ENCODE assay signal across 8 mouse cellular contexts in genomic region chr1:92179070-92179469, GRCm38 (mm10). TPM values are rescaled to one million over a fixed set of nuclear protein-coding genes. Genes with fewer than 3 reads are reported as not detected.
A peak's percentile ranks its signal among the peaks of the same experiment; 100 is the strongest.
DNase-seq lines count a peak whose midpoint lies in the region; ATAC-seq and TF ChIP-seq lines count a peak whose summit lies in the region.

No protein-coding gene starts in this region.

- TF ChIP-seq POLR2A in myocyte (IDR thresholded peaks at IDR 0.05; ENCODE audit: insufficient read length, low read depth): no peak

- TF ChIP-seq CTCF in lung, embryonic 14.5 days (IDR thresholded peaks at IDR 0.05; ENCODE audit: low read depth): no peak

- no peaks in the 10 kb centered on the region for H3K9me3 ChIP-seq in lung, embryonic 14.5 days (ENCODE audit: low read depth, low read length)
- no peaks in the 10 kb centered on the region for H3K9me3 ChIP-seq in heart, embryonic 13.5 days

- H3K4me1 ChIP-seq in lung, embryonic 14.5 days (ENCODE audit: insufficient read depth): 0 out of 2 replicates have a peak, but pooled peaks cover 6% of the 10 kb centered on the region
- peaks cover 47% of the 10 kb centered on the region for H3K4me1 ChIP-seq in heart, embryonic 13.5 days

- H3K27ac ChIP-seq in lung, embryonic 14.5 days (ENCODE audit: low read depth): peak overlapping the region; percentile 90; the same call in 1 of the 2 replicates
- peak overlapping the region; percentile 94; the same call in 1 of the 2 replicates for H3K27ac ChIP-seq in heart, embryonic 13.5 days (replicated peaks)

- peak; percentile 13 for DNase-seq in lung, embryonic 14.5 days
- DNase-seq in lung, postnatal 4 days: no peak
- peak; percentile 43 for DNase-seq in brain, adult 2 months (ENCODE audit: low read depth, low spot score)
- DNase-seq in kidney, postnatal 14 days: peak; percentile 26
- no peak for DNase-seq in right cerebral cortex, postnatal 4 days
- no peak for DNase-seq in frontal cortex, postnatal 10 days (ENCODE audit: low spot score in 2 of 2)

- peak overlapping the region; percentile 88 for H3ac ChIP-seq in myocyte (ENCODE audit: control insufficient read depth, insufficient read length)

- H3K79me2 ChIP-seq in myocyte (ENCODE audit: control insufficient read depth, insufficient read depth): peaks cover 54% of the 10 kb centered on the region

- 5% methylated on average over 11 of the region's 11 CpGs for WGBS in lung, embryonic 14.5 days
- 7% methylated on average over 11 of the region's 11 CpGs for WGBS in heart, embryonic 13.5 days

- H3K9ac ChIP-seq in lung, embryonic 14.5 days: peak overlapping the region; percentile 82
- peak overlapping the region; percentile 96 for H3K9ac ChIP-seq in heart, embryonic 13.5 days

- no peaks in the 10 kb centered on the region for H3K27me3 ChIP-seq in lung, embryonic 14.5 days (ENCODE audit: insufficient read depth, low read length)
- H3K27me3 ChIP-seq in heart, embryonic 13.5 days (replicated peaks): no peaks in the 10 kb centered on the region
- no peaks in the 10 kb centered on the region for H3K27me3 ChIP-seq in myocyte (ENCODE audit: control insufficient read depth, insufficient read depth, insufficient read length)

- ATAC-seq in lung, embryonic 14.5 days (ENCODE audit: insufficient read depth): no peak
- ATAC-seq in heart, embryonic 13.5 days (ENCODE audit: extremely low read depth, insufficient number of reproducible peaks, low FRiP score, low TSS enrichment): no peak

- peak overlapping the region; percentile 74 for H3K4me3 ChIP-seq in lung, embryonic 14.5 days (ENCODE audit: low read depth, low read length)
- H3K4me3 ChIP-seq in heart, embryonic 13.5 days: peak overlapping the region; percentile 91
- peak overlapping the region; percentile 68 for H3K4me3 ChIP-seq in myocyte

- no peaks in the 10 kb centered on the region for H3K36me3 ChIP-seq in lung, embryonic 14.5 days (ENCODE audit: insufficient read depth)
- no peaks in the 10 kb centered on the region for H3K36me3 ChIP-seq in heart, embryonic 13.5 days
- H3K36me3 ChIP-seq in myocyte (ENCODE audit: control insufficient read depth, insufficient read depth): no peaks in the 10 kb centered on the region

- peak overlapping the region; percentile 88 for H3K4me2 ChIP-seq in lung, embryonic 14.5 days
- peak overlapping the region; percentile 89 for H3K4me2 ChIP-seq in heart, embryonic 13.5 days
- peak overlapping the region; percentile 72 for H3K4me2 ChIP-seq in myocyte (ENCODE audit: low read depth)

TF ChIP-seq in myocyte, 11 proteins besides CTCF, POLR2A, EP300 and RAD21:
- TF ChIP-seq USF1 (IDR thresholded peaks at IDR 0.05; ENCODE audit: low read depth): no peak
- no peak for TF ChIP-seq E2F4 (IDR thresholded peaks at IDR 0.05; ENCODE audit: insufficient read depth)
- TF ChIP-seq TCF12 (IDR thresholded peaks at IDR 0.05; ENCODE audit: insufficient read depth, poor library complexity, severe bottlenecking): no peak
- TF ChIP-seq MYOD1 (IDR thresholded peaks at IDR 0.05; ENCODE audit: control insufficient read depth in 1 of 3, insufficient read length in 2 of 3, low read depth in 2 of 3): no peak
- no peak for TF ChIP-seq POLR2AphosphoS2 (IDR thresholded peaks at IDR 0.05; ENCODE audit: insufficient read length, low read depth)
- no peak for TF ChIP-seq MAX (IDR thresholded peaks at IDR 0.05; ENCODE audit: low read depth)
- no peak for TF ChIP-seq CEBPB (IDR thresholded peaks at IDR 0.05; ENCODE audit: insufficient read depth, poor library complexity, severe bottlenecking)
- no peak for TF ChIP-seq REST (IDR thresholded peaks at IDR 0.05; ENCODE audit: insufficient read depth, insufficient read length)
- TF ChIP-seq SRF (IDR thresholded peaks at IDR 0.05; ENCODE audit: control insufficient read depth, insufficient read length, low read depth): no peak
TF ChIP-seq in myocyte: peak in this region for 0.

RNA-seq across cellular contexts. Expression of gene Hdac4, which starts 16.4 kb away (rescaled TPM):
- 17.4 and 20.2 TPM in 2 replicates for polyA plus RNA-seq in lung, embryonic 14.5 days (2014; fragmentation: Nextera tagmentation; extraction: Ambion mirVana)
- polyA plus RNA-seq in heart, embryonic 13.5 days (2015; fragmentation: Nextera tagmentation; extraction: Ambion mirVana): 8.4 and 9.0 TPM in 2 replicates
- 21.2 TPM for polyA plus RNA-seq in myocyte (2012; fragmentation: generic; extraction: Trizol)

Comparison
In these comparisons a context has a peak if more than half of its experiments do, and no peak if none do; other contexts are left out.
1. DNase-seq: peak in lung, embryonic 14.5 days (single experiment), brain, adult 2 months (single experiment) and kidney, postnatal 14 days (single experiment); none in lung, postnatal 4 days (0 of 2), right cerebral cortex, postnatal 4 days (single experiment) and frontal cortex, postnatal 10 days (0 of 2).
2. Peak in every context shown above with its lines, with median percentiles within 50 percentile points of each other: H3K4me2 ChIP-seq and H3K4me3 ChIP-seq.